Mouse (Mus musculus) lung, postnatal 0 days (tissue): ENCODE data around the gene Herpud1. TPM values are rescaled to one million over a fixed set of nuclear protein-coding genes. Genes with fewer than 3 reads are reported as not detected.

Source experiments
- ATAC-seq: fragments of 200-750 bp; cut with Nextera tagmentation; 2 replicates; pipeline ENCODE4 v1.8.0; 2017; ENCODE audit warnings: moderate library complexity
- DNase-seq: peaks from one replicate; pipeline ENCODE4 v3.0.0-alpha.2; 2016; ENCODE audit warnings: low spot score
- H3K27ac ChIP-seq: fragments of 300-500 bp; sonication (generic); 2 replicates; pipeline ENCODE4 v1.5.1; 2014; ENCODE audit warnings: antibody characterized with exemption, mild to moderate bottlenecking, low read length, mixed read lengths
- H3K27me3 ChIP-seq: fragments of 300-500 bp; sonication (generic); replicated peaks from 2 replicates; pipeline ENCODE4 v1.6.1; 2014; ENCODE audit warnings: low read length, mixed read lengths; ENCODE audit not compliant: insufficient read depth
- H3K36me3 ChIP-seq: fragments of 300-500 bp; sonication (generic); 2 replicates; pipeline ENCODE4 v1.6.1; 2014; ENCODE audit warnings: low read length, mixed read lengths; ENCODE audit not compliant: insufficient read depth
- H3K4me1 ChIP-seq: fragments of 300-500 bp; sonication (generic); 2 replicates; pipeline ENCODE4 v1.6.1; 2014; ENCODE audit warnings: antibody characterized with exemption, low read depth, low read length, mixed read lengths; ENCODE audit not compliant: insufficient read depth
- H3K4me2 ChIP-seq: fragments of 300-500 bp; sonication (generic); replicated peaks from 2 replicates; pipeline ENCODE4 v1.6.1; 2014; ENCODE audit warnings: low read depth, mild to moderate bottlenecking, low read length, moderate library complexity, mixed read lengths
- H3K4me3 ChIP-seq: fragments of 300-500 bp; sonication (generic); 2 replicates; pipeline ENCODE4 v1.5.1; 2014; ENCODE audit warnings: low read depth, low read length
- H3K9ac ChIP-seq: fragments of 300-500 bp; sonication (generic); replicated peaks from 2 replicates; pipeline ENCODE4 v1.6.1; 2014; ENCODE audit warnings: low read depth, mild to moderate bottlenecking
- H3K9me3 ChIP-seq: fragments of 300-500 bp; sonication (generic); 2 replicates; pipeline ENCODE4 v1.6.1; 2016; ENCODE audit warnings: low read length, mixed read lengths
- CTCF ChIP-seq: IDR thresholded peaks from 2 replicates; pipeline ENCODE4 v1.5.1; 2016; ENCODE audit warnings: antibody characterized with exemption, mild to moderate bottlenecking
- EP300 ChIP-seq: IDR thresholded peaks from 2 replicates; pipeline ENCODE4 v1.6.1; 2016; ENCODE audit warnings: antibody characterized with exemption, mild to moderate bottlenecking, control low read depth
- WGBS: fragments of 180-500 bp; shearing (Covaris S2); extraction: QIAGEN DNeasy Blood & Tissue Kit; methylation state at CpG from one replicate; pipeline ENCODE4 v1.1.7; 2014; 5-methylcytosine and 5-hydroxymethylcytosine counted together
- polyA plus RNA-seq: library from polyadenylated mRNA; unstranded; fragments of >200 nt; fragmentation: Nextera tagmentation; extraction: Ambion mirVana; gene quantifications from 2 replicates; pipeline ENCODE4 v1.2.1, GENCODE M21; 2015

The Herpud1 gene
- polyA plus RNA-seq, 1 experiment from 2014 or later, result 217 TPM

DNA sequence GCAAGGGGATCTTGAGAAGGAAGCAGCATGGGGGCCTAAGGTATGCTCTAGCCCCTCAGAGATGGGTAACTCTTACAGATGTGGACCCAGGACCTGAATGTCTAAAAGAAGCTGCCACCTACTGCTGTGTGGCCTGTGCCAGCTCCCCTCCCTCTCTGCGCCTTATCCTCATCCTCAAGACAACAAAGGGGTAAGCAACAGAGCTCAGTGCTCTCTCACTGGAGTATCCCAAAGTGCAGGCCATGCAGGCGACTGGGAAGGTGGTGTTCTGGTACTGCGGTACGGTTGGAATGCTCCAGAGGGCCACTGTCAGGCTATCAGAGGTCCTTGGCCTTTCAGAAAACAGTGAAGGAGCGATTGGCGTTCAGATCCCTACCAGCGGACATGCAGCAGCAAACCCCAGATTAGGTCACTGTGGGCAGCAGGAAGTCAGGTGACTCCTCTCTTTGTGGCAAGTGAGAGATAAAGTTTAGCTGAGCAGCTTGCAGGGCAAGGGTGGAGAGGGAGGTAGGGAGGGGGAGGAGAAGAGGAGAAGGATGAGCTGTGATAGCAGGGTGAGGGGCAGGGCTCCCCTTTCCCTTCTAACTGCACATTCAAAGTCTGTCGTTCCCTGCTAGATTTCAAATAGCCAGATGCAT is 22.3 kb downstream of the Herpud1 start:
- H3K4me3 ChIP-seq, result no peak overlapping the region
- H3K36me3 ChIP-seq, result no peaks in the 10 kb centered on the region
- H3K9me3 ChIP-seq, result no peaks in the 10 kb centered on the region
- no peak for TF ChIP-seq CTCF
- no peak for TF ChIP-seq EP300
- H3K27me3 ChIP-seq, result no peaks in the 10 kb centered on the region
- no peak overlapping the region for H3K4me2 ChIP-seq
- 39% methylated on average over 8 of the region's 8 CpGs for WGBS
- no peak overlapping the region for H3K9ac ChIP-seq
- ATAC-seq, result no peak
- no peak overlapping the region for H3K27ac ChIP-seq
- DNase-seq, result no peak
- no peaks in the 10 kb centered on the region for H3K4me1 ChIP-seq

- Histone ChIP-seq H3K9me3 (no peaks in the 10 kb centered on the region), H3K27me3 (no peaks in the 10 kb centered on the region), H3K9ac (no peak overlapping the region), H3K4me3 (no peak overlapping the region), H3K36me3 (no peaks in the 10 kb centered on the region), H3K4me1 (no peaks in the 10 kb centered on the region), H3K27ac (no peak overlapping the region), H3K4me2 (no peak overlapping the region)
- no peak for DNase-seq
- no peak for ATAC-seq
- 86% methylated on average over 7 of the region's 7 CpGs for WGBS
- TF ChIP-seq CTCF (no peak), EP300 (no peak)
Observed at GRCm38 (mm10) chr8:94409523-94409922, 23.3 kb downstream of the Herpud1 start.

- DNase-seq, result no peak
- no peaks in the 10 kb centered on the region for H3K4me1 ChIP-seq
- no peaks in the 10 kb centered on the region for H3K36me3 ChIP-seq
- no peaks in the 10 kb centered on the region for H3K27me3 ChIP-seq
- H3K27ac ChIP-seq, result no peak overlapping the region
- no peak for TF ChIP-seq CTCF
- TF ChIP-seq EP300, result no peak
- H3K4me3 ChIP-seq, result no peak overlapping the region
- 75% methylated on average over 6 of the region's 6 CpGs for WGBS
- no peak for ATAC-seq
- H3K9ac ChIP-seq, result no peak overlapping the region
- no peaks in the 10 kb centered on the region for H3K9me3 ChIP-seq
- no peak overlapping the region for H3K4me2 ChIP-seq
Observed at GRCm38 (mm10) chr8:94412518-94412917, 26.3 kb downstream of the Herpud1 start.

DNA sequence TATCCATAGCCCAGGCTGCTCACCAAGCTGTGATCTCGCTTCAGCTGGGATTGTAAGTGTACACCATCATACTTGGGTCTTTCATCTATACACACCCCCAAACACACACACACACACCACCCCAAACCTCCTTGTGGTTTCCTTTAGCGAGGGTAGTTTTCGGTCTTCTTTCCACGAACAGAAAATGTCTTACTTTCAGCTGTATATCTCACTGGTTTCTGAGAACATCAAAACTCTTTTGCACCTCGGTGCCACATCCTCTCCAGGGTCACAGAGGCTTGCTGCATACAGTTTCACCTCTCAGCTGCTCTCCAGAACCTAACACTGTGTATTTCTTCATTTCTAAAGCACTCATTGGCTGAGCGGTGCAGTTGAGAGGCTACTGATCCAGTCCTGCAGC is 27.3 kb downstream of the Herpud1 start:
- Histone ChIP-seq H3K9me3 (no peaks in the 10 kb centered on the region), H3K27me3 (no peaks in the 10 kb centered on the region), H3K4me2 (no peak overlapping the region), H3K4me3 (no peak overlapping the region), H3K9ac (no peak overlapping the region), H3K36me3 (no peaks in the 10 kb centered on the region), H3K4me1 (no peaks in the 10 kb centered on the region), H3K27ac (no peak overlapping the region)
- 73% methylated on average over 6 of the region's 6 CpGs for WGBS
- ATAC-seq (no peak), DNase-seq (no peak)
- TF ChIP-seq CTCF (no peak), EP300 (no peak)

DNA sequence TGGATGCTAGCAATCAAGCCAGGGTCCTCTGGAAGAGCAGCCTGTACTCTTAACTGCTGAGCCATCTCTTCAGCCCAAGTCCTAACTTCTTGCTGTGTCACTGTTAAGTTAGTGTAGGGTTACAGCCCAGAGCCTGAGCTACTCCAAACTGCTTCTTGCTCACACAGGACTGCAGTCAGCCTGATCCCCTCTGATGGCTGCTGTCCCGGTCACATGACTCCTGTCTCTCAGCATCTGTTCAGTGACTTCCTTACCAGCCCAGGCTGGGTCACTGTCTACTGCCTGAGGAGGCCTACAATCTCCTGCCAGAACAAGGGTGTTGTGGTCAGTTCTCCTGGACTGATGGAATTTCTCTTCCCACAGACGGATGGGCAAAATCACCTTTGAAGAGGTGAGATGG is 29.0 kb downstream of the Herpud1 start:
- DNase-seq (no peak), ATAC-seq (no peak)
- Histone ChIP-seq H3K9me3 (no peaks in the 10 kb centered on the region), H3K4me1 (no peaks in the 10 kb centered on the region), H3K36me3 (no peaks in the 10 kb centered on the region), H3K27me3 (no peaks in the 10 kb centered on the region), H3K9ac (no peak overlapping the region), H3K4me2 (no peak overlapping the region), H3K4me3 (no peak overlapping the region), H3K27ac (no peak overlapping the region)
- 78% methylated on average over 2 of the region's 2 CpGs for WGBS
- TF ChIP-seq CTCF (no peak), EP300 (no peak)

DNA sequence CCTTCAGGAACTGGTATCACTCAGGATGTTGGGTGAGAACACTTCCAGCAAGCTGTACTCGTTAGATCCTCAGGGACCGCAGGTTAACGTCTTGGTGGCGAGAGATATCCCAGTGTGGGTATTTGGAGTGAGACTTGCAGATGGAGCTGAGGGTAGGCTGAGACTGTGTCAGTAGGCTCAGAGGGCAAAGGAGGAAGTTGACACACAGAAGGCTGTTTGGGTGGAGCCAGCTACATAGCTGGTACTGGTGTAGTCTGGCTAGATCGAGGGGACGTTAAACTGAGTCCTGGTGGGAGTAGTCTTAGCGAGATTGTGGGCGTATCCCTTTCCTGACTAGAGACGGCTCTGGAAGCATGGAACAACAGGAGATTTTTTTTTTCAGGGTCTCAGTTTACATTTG is 31.8 kb downstream of the Herpud1 start:
- Histone ChIP-seq H3K9ac (no peak overlapping the region), H3K27me3 (no peaks in the 10 kb centered on the region), H3K27ac (no peak overlapping the region), H3K9me3 (no peaks in the 10 kb centered on the region), H3K4me1 (no peaks in the 10 kb centered on the region), H3K4me2 (no peak overlapping the region), H3K4me3 (no peak overlapping the region), H3K36me3 (no peaks in the 10 kb centered on the region)
- TF ChIP-seq CTCF (no peak), EP300 (no peak)
- DNase-seq (no peak), ATAC-seq (no peak)
- 53% methylated on average over 9 of the region's 9 CpGs for WGBS

DNA sequence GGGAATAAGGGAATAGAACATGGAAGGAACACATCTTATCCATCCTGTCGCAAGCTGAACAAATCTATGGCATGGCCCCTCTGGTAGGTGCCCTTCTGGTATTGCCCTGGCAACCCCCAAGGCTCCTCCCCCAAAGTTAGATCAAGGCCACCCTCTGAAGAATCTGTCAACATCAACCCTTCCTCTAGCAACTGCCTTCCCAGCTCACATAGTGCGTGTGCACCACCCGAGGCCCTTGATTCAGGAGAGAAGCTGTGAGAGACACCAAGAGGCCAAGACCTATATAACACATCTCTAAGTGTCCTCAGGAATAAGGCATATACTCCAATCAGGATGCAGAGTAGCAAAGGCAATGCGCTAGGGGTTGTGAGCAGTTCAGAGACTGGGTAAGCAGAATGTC is 36.0 kb downstream of the Herpud1 start:
- Histone ChIP-seq H3K36me3 (no peaks in the 10 kb centered on the region), H3K4me2 (no peak overlapping the region), H3K9ac (no peak overlapping the region), H3K4me3 (no peak overlapping the region), H3K4me1 (no peaks in the 10 kb centered on the region), H3K27ac (no peak overlapping the region), H3K9me3 (no peaks in the 10 kb centered on the region), H3K27me3 (no peaks in the 10 kb centered on the region)
- TF ChIP-seq EP300 (no peak), CTCF (no peak)
- 82% methylated on average over 4 of the region's 4 CpGs for WGBS
- no peak for DNase-seq
- no peak for ATAC-seq
